Mouse (Mus musculus) erythroid progenitor cell, adult 5-6 weeks (primary cell): ENCODE measurements around the gene Rnf20. TPM values are rescaled to one million over a fixed set of nuclear protein-coding genes. Genes with fewer than 3 reads are reported as not detected.

Experiments used
- ATAC-seq: replicated peaks from 2 replicates; pipeline ENCODE4 v1.8.0; 2016; ENCODE audit warnings: moderate number of reproducible peaks, mild to moderate bottlenecking, moderate TSS enrichment, inconsistent platforms; ENCODE audit not compliant: poor library complexity, low FRiP score, severe bottlenecking
- total RNA-seq, 2 experiments: library from RNA; stranded (forward) in 1 of 2; stranded (reverse) in 1 of 2; fragments of 150-400 nt in 1 of 2; fragments of 186-747, 209-891 nt in 1 of 2; gene quantifications; 2 replicates each; pipeline versions ENCODE4 v1.2.3 to v1.2.4; 2015 to 2017; ENCODE audit warnings: low replicate concordance in 2 of 2

The Rnf20 gene
- total RNA-seq, 2 experiments from 2014 or later: 42.3 to 80.0 TPM

GRCm38 (mm10) chr4:49637821-49638220, 6.0 kb downstream of the Rnf20 start:
- no peak for ATAC-seq

DNA sequence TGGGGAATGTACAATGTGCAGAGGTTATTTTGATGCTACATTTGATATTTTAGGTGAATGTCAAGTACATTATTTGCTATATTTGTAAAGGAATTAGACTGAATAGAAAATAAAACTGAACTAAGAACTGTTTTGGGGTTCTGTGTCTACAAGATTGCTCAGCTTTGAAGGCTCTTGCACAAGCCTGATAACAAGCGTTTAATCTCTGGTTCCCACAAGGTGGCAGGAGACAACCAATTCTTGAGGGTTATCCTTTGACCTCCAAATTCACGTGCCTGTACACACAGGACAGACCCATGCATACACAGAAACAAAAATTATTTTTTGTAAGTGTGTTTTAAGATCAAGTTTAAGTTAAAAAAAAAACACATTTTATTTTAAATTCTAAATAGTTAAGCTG, 8.1 kb downstream of the Rnf20 start:
- peak; percentile 88 for ATAC-seq

DNA sequence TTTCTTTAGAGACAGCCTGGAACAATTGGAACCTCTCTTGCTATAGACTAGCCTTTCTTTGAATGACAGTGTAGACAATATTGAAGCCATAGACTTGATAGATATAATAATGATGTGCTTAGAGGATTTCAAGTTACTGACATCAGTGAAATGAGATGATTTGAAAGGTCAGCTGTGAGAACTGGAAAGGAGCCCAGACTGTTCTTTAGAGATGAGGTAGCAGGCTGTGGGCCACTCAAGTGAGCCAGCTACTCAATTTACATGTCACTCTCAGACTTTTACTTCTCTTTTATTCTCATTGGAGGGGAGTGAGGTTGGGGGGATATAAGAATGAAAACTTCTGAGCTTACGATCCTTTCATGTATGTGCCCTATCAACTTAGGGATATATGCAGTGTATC, 27.6 kb downstream of the Rnf20 start:
- no peak for ATAC-seq

DNA sequence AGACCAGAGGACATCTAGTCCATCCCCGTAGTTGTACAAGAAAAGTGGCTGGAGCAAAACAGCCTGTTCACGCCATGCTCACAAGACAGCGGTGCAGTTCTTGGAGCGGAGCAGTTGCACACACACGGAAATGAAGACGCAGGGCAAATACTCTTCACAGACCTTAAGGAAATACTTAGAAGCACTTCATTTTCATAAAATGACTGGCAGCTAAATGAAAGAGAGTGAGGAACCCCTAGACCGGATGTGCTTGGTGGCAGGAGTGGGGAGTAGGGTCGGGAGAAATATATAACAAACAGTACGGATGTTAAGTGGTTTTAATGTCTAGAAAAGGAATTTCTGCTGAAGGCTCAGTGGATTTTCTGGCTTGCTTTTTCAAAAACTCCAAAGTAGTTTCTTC, 29.9 kb downstream of the Rnf20 start:
- no peak for ATAC-seq

DNA sequence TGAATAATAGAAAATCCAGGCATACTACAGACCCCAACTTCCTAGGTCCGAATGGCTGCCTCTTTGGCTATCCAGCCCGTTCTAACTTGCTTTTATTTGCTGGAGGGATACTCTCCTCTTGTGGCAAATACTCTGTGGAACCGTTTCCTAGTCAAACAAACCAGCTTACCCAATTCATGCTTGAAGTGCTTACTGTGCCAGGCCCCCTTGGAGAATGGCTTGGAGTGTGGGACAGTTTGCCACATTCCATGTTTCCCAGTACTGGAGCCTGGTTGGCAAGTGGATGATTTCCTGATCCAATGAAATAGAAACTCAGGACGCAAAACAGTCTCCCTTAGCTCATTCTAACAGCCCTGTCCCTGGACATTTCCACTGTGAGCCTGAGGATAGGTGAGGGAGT, 30.4 kb downstream of the Rnf20 start:
- ATAC-seq: no peak

GRCm38 (mm10) chr4:49664850-49665249, 33.0 kb downstream of the Rnf20 start:
- ATAC-seq: no peak

GRCm38 (mm10) chr4:49676071-49676470, 44.3 kb downstream of the Rnf20 start:
- ATAC-seq: no peak

DNA sequence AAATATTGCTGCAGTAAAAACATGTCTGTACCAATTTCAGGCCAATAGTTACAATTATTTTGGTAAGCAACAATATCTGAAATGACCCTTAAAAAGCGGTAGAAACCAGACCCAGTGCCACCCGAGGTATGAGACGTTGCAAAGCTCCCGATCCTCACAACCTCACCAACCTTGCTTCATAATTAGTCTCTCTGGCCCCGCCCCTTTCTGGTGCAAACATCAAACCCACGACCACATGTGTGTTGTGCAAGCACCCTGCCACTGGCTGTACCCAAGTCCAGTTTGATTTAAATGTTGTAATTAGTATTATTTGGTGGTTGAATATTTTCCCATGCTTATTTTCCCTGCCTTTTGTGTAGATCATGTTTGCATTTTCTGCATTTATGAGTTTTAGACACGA, 45.0 kb downstream of the Rnf20 start:
- ATAC-seq: no peak

GRCm38 (mm10) chr4:49680171-49680875, 48.5 kb downstream of the Rnf20 start:
- ATAC-seq: no peak

- no peak for ATAC-seq
Measured at GRCm38 (mm10) chr4:49681812-49682211, 50.0 kb downstream of the Rnf20 start, which contains the start of gene Ppp3r2. Gene Ppp3r2 (minus strand): TSS chr4:49682024.

GRCm38 (mm10) chr4:49688594-49689288, 56.9 kb downstream of the Rnf20 start:
- ATAC-seq: 0 out of 2 replicates have a peak, but pooled peaks have one; percentile 52

DNA sequence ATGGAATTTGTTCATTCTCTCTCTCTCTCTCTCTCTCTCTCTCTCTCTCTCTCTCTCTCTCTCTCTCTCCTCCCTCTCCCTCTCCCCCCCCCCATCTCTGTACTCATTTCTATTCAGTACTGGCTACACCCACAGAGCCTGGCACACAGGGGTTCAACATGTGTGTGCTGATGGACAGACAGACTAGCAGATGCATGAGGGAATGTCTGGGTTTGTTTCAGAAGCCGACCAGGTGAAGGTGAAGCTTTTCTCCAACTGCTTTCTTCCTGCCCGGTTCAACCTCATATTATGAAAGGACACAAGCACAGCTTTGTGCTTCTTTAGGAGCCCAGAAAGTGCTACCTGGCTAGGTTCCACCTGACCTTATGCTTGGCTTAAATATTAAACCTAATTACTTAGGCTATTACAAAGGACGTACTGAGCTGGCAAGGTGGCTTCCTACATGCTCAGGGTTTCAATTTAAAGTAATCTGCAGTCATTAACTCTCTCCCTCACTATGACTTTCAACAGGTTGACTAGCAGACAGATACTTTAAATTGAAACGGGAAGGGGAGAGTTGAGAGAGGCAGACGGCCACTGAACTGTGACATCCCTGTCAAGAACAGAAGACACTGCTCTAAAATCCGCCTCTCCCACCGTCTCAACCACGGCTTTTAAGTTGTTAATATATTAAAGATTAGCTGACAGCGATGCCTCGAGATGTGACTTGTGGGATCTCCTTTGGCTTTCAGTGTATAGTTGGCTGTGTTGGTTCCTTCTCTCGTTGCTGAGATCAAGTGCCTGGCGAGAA, 59.8 kb downstream of the Rnf20 start:
- no peak for ATAC-seq

Other genes with a start within 250 kb of the Rnf20 start
- not detected in 2 replicates for gene Acnat2, start 223.9 kb upstream of the Rnf20 start, total RNA-seq (2015; ENCODE audit: low replicate concordance)
- not detected in 2 replicates for gene Acnat2, start 223.9 kb upstream of the Rnf20 start, total RNA-seq (2017; ENCODE audit: low replicate concordance)
- gene Acnat1, start 158.1 kb upstream of the Rnf20 start, total RNA-seq (2015; ENCODE audit: low replicate concordance): not detected in 2 replicates
- not detected in 2 replicates for gene Acnat1, start 158.1 kb upstream of the Rnf20 start, total RNA-seq (2017; ENCODE audit: low replicate concordance)
- gene Baat, start 125.4 kb upstream of the Rnf20 start, total RNA-seq (2015; ENCODE audit: low replicate concordance): 2.9 TPM in 1 of 2 replicates, not detected in the other
- 0.51 and 1.8 TPM in 2 replicates for gene Baat, start 125.4 kb upstream of the Rnf20 start, total RNA-seq (2017; ENCODE audit: low replicate concordance)
- gene Mrpl50, start 110.9 kb upstream of the Rnf20 start, total RNA-seq (2015; ENCODE audit: low replicate concordance): 22.2 and 27.0 TPM in 2 replicates
- 9.5 and 13.5 TPM in 2 replicates for gene Mrpl50, start 110.9 kb upstream of the Rnf20 start, total RNA-seq (2017; ENCODE audit: low replicate concordance)
- gene Zfp189, start 110.8 kb upstream of the Rnf20 start, total RNA-seq (2015; ENCODE audit: low replicate concordance): 1.1 TPM in 1 of 2 replicates, not detected in the other
- gene Zfp189, start 110.8 kb upstream of the Rnf20 start, total RNA-seq (2017; ENCODE audit: low replicate concordance): 0.98 and 3.6 TPM in 2 replicates
- not detected in 2 replicates for gene Aldob, start 82.5 kb upstream of the Rnf20 start, total RNA-seq (2015; ENCODE audit: low replicate concordance)
- not detected in 2 replicates for gene Aldob, start 82.5 kb upstream of the Rnf20 start, total RNA-seq (2017; ENCODE audit: low replicate concordance)
- gene Tmem246, start 34.1 kb upstream of the Rnf20 start, total RNA-seq (2015; ENCODE audit: low replicate concordance): not detected in 2 replicates
- gene Tmem246, start 34.1 kb upstream of the Rnf20 start, total RNA-seq (2017; ENCODE audit: low replicate concordance): not detected in 2 replicates
- not detected in 2 replicates for gene Ppp3r2, start 50.0 kb downstream of the Rnf20 start, total RNA-seq (2015; ENCODE audit: low replicate concordance)
- not detected in 2 replicates for gene Ppp3r2, start 50.0 kb downstream of the Rnf20 start, total RNA-seq (2017; ENCODE audit: low replicate concordance)
- not detected in 2 replicates for gene Grin3a, start 213.7 kb downstream of the Rnf20 start, total RNA-seq (2015; ENCODE audit: low replicate concordance)
- not detected in 2 replicates for gene Grin3a, start 213.7 kb downstream of the Rnf20 start, total RNA-seq (2017; ENCODE audit: low replicate concordance)